Mouse (Mus musculus) C2C12 (cell line): ENCODE results near the gene Isg20l2. TPM values are rescaled to one million over a fixed set of nuclear protein-coding genes. Genes with fewer than 3 reads are reported as not detected.

Experiments used
- H3K27me3 ChIP-seq: one replicate; pipeline ENCODE4 v1.6.1; 2011; ENCODE audit not compliant: control insufficient read depth, insufficient read depth, insufficient read length
- H3K36me3 ChIP-seq: one replicate; pipeline ENCODE4 v1.6.1; 2011; ENCODE audit not compliant: control insufficient read depth, insufficient read depth
- H3K4me3 ChIP-seq: one replicate; pipeline ENCODE4 v1.5.1; 2011; ENCODE audit warnings: mild to moderate bottlenecking, control low read depth; ENCODE audit not compliant: poor library complexity, insufficient read depth, severe bottlenecking
- H3K79me2 ChIP-seq: one replicate; pipeline ENCODE4 v1.6.1; 2011; ENCODE audit not compliant: control insufficient read depth, insufficient read depth
- H3K79me3 ChIP-seq: one replicate; pipeline ENCODE4 v1.6.1; 2011; ENCODE audit warnings: low read depth, control low read depth
- H3ac ChIP-seq: one replicate; pipeline ENCODE3; 2011; ENCODE audit warnings: low read depth; ENCODE audit not compliant: control insufficient read depth, insufficient read length
- CEBPB ChIP-seq: IDR thresholded peaks from one replicate; pipeline ENCODE4 v1.6.1; 2011; ENCODE audit warnings: low read depth, mild to moderate bottlenecking, control low read depth, moderate library complexity
- CTCF ChIP-seq: IDR thresholded peaks from one replicate; pipeline ENCODE4 v1.5.1; 2011; ENCODE audit not compliant: control insufficient read depth, insufficient read depth, insufficient read length
- FOSL1 ChIP-seq: IDR thresholded peaks from one replicate; pipeline ENCODE4 v1.8.0; 2011; ENCODE audit warnings: mild to moderate bottlenecking, low read length; ENCODE audit not compliant: poor library complexity, insufficient read depth, severe bottlenecking
- MAX ChIP-seq: IDR thresholded peaks from one replicate; pipeline ENCODE4 v1.6.1; 2011; ENCODE audit warnings: mild to moderate bottlenecking, control low read depth
- MYOD1 ChIP-seq: IDR thresholded peaks from one replicate; pipeline ENCODE4 v1.6.1; 2011; ENCODE audit warnings: low read depth; ENCODE audit not compliant: control insufficient read depth, insufficient read length
- MYOG ChIP-seq: IDR thresholded peaks from one replicate; pipeline ENCODE4 v1.6.1; 2011; ENCODE audit not compliant: control insufficient read depth, insufficient read length; ENCODE audit errors: extremely low read depth
- USF1 ChIP-seq: IDR thresholded peaks from one replicate; pipeline ENCODE4 v1.6.1; 2011; ENCODE audit warnings: low read depth, mild to moderate bottlenecking, control low read depth, moderate library complexity
- polyA plus RNA-seq: library from polyadenylated mRNA; unstranded; fragments of >200 nt; fragmentation: generic; extraction: Trizol; gene quantifications from one replicate; pipeline ENCODE4 v1.2.1, GENCODE M21; 2012; ENCODE audit warnings: missing spikeins

The Isg20l2 gene
- polyA plus RNA-seq, 1 experiment, result 25.0 TPM

- Histone ChIP-seq H3K27me3 (no peaks in the 10 kb centered on the region), H3K36me3 (peaks cover 80% of the 10 kb centered on the region), H3ac (no peak overlapping the region), H3K79me3 (peaks cover 26% of the 10 kb centered on the region), H3K79me2 (peaks cover 39% of the 10 kb centered on the region), H3K4me3 (no peak overlapping the region)
- TF ChIP-seq MAX, result no peak
- no peak for TF ChIP-seq FOSL1
- TF ChIP-seq MYOD1, result no peak
- no peak for TF ChIP-seq USF1
- no peak for TF ChIP-seq MYOG
- no peak for TF ChIP-seq CTCF
- no peak for TF ChIP-seq CEBPB
Observed at GRCm38 (mm10) chr3:87940611-87941010, 10.5 kb downstream of the Isg20l2 start.

GRCm38 (mm10) chr3:87942471-87942870, 12.4 kb downstream of the Isg20l2 start:
- Histone ChIP-seq H3K27me3 (no peaks in the 10 kb centered on the region), H3K79me2 (peaks cover 20% of the 10 kb centered on the region), H3K4me3 (no peak overlapping the region), H3ac (no peak overlapping the region), H3K36me3 (peaks cover 65% of the 10 kb centered on the region), H3K79me3 (peaks cover 11% of the 10 kb centered on the region)
- no peak for TF ChIP-seq MAX
- no peak for TF ChIP-seq MYOG
- TF ChIP-seq FOSL1, result no peak
- TF ChIP-seq MYOD1, result no peak
- TF ChIP-seq USF1, result no peak
- TF ChIP-seq CEBPB, result no peak
- no peak for TF ChIP-seq CTCF

- peaks cover 54% of the 10 kb centered on the region for H3K36me3 ChIP-seq
Observed at GRCm38 (mm10) chr3:87943586-87943985, 13.5 kb downstream of the Isg20l2 start.

GRCm38 (mm10) chr3:87944838-87945600, 14.9 kb downstream of the Isg20l2 start:
- Histone ChIP-seq H3K27me3 (no peaks in the 10 kb centered on the region), H3K36me3 (peaks cover 41% of the 10 kb centered on the region), H3K79me3 (no peaks in the 10 kb centered on the region), H3K79me2 (no peaks in the 10 kb centered on the region), H3K4me3 (no peak overlapping the region), H3ac (no peak overlapping the region)
- no peak for TF ChIP-seq MYOG
- TF ChIP-seq USF1, result no peak
- no peak for TF ChIP-seq CEBPB
- TF ChIP-seq MYOD1, result no peak
- TF ChIP-seq CTCF, result no peak
- TF ChIP-seq MAX, result no peak
- TF ChIP-seq FOSL1, result no peak

More at GRCm38 (mm10) chr3:87943586-87943985, 13.5 kb downstream of the Isg20l2 start:
- Histone ChIP-seq H3K79me3 (peaks cover 2% of the 10 kb centered on the region), H3ac (no peak overlapping the region), H3K27me3 (no peaks in the 10 kb centered on the region), H3K79me2 (peaks cover 9% of the 10 kb centered on the region), H3K4me3 (no peak overlapping the region)
- TF ChIP-seq MYOD1 (no peak), MYOG (no peak)

- Histone ChIP-seq H3K27me3 (no peaks in the 10 kb centered on the region), H3K36me3 (peaks cover 31% of the 10 kb centered on the region), H3K79me3 (no peaks in the 10 kb centered on the region), H3K79me2 (no peaks in the 10 kb centered on the region), H3K4me3 (no peak overlapping the region), H3ac (no peak overlapping the region)
- TF ChIP-seq MAX (no peak), CEBPB (no peak), MYOG (no peak), USF1 (no peak)
Observed at GRCm38 (mm10) chr3:87945781-87946540, 15.8 kb downstream of the Isg20l2 start.

- H3K79me2 ChIP-seq, result no peaks in the 10 kb centered on the region
- TF ChIP-seq FOSL1 (no peak), CEBPB (no peak), CTCF (no peak), MAX (no peak), MYOD1 (no peak), USF1 (no peak), MYOG (no peak)
- no peaks in the 10 kb centered on the region for H3K79me3 ChIP-seq
- H3K27me3 ChIP-seq, result no peaks in the 10 kb centered on the region
- no peak overlapping the region for H3K4me3 ChIP-seq
- peaks cover 27% of the 10 kb centered on the region for H3K36me3 ChIP-seq
- no peak overlapping the region for H3ac ChIP-seq
Observed at GRCm38 (mm10) chr3:87946541-87946860, 16.4 kb downstream of the Isg20l2 start.
